Mouse (Mus musculus) limb, embryonic 11.5 days (tissue): Measurements from ENCODE around the gene Pin4. TPM values are rescaled to one million over a fixed set of nuclear protein-coding genes. Genes with fewer than 3 reads are reported as not detected.

Source experiments
- ATAC-seq: fragments of 200-750 bp; cut with Nextera tagmentation; 2 replicates; pipeline ENCODE4 v1.8.0; 2017; ENCODE audit warnings: low read depth; ENCODE audit not compliant: insufficient number of reproducible peaks, low FRiP score, low TSS enrichment
- DNase-seq: peaks from one replicate; pipeline ENCODE4 v3.0.0-alpha.2; 2015; ENCODE audit warnings: low spot score
- H3K27ac ChIP-seq: fragments of 300-500 bp; sonication (generic); replicated peaks from 2 replicates; pipeline ENCODE4 v1.5.1; 2014; ENCODE audit warnings: low read depth, mild to moderate bottlenecking, low read length
- H3K27me3 ChIP-seq: fragments of 300-500 bp; sonication (generic); 2 replicates; pipeline ENCODE4 v1.6.1; 2014; ENCODE audit warnings: mild to moderate bottlenecking, low read length, mixed read lengths; ENCODE audit not compliant: control insufficient read depth, insufficient read depth
- H3K36me3 ChIP-seq: fragments of 300-500 bp; sonication (generic); 2 replicates; pipeline ENCODE4 v1.6.1; 2014; ENCODE audit warnings: mild to moderate bottlenecking, low read length, moderate library complexity, mixed read lengths; ENCODE audit not compliant: control insufficient read depth, insufficient read depth
- H3K4me1 ChIP-seq: fragments of 300-500 bp; sonication (generic); 2 replicates; pipeline ENCODE4 v1.6.1; 2014; ENCODE audit warnings: low read length, mixed read lengths; ENCODE audit not compliant: control insufficient read depth, insufficient read depth
- H3K4me2 ChIP-seq: fragments of 300-500 bp; sonication (generic); 2 replicates; pipeline ENCODE4 v1.6.1; 2014; ENCODE audit warnings: low read depth, mild to moderate bottlenecking, moderate library complexity; ENCODE audit not compliant: severe bottlenecking
- H3K4me3 ChIP-seq: fragments of 300-500 bp; sonication (generic); 2 replicates; pipeline ENCODE4 v1.5.1; 2014; ENCODE audit warnings: low read depth, low read length
- H3K9ac ChIP-seq: fragments of 300-500 bp; sonication (generic); 2 replicates; pipeline ENCODE4 v1.6.1; 2014; ENCODE audit warnings: mild to moderate bottlenecking, low read length
- H3K9me3 ChIP-seq: fragments of 300-500 bp; sonication (generic); 2 replicates; pipeline ENCODE4 v1.6.1; 2016; ENCODE audit warnings: low read length; ENCODE audit not compliant: control insufficient read depth
- WGBS: fragments of 180-500 bp; shearing (Covaris S2); extraction: QIAGEN DNeasy Blood & Tissue Kit; methylation state at CpG from one replicate; pipeline ENCODE4 v1.1.7; 2014; 5-methylcytosine and 5-hydroxymethylcytosine counted together
- polyA plus RNA-seq: library from polyadenylated mRNA; unstranded; fragments of >200 nt; fragmentation: Nextera tagmentation; extraction: Ambion mirVana; gene quantifications from 2 replicates; pipeline ENCODE4 v1.2.1, GENCODE M21; 2014

Gene Pin4
- polyA plus RNA-seq, 1 experiment from 2014 or later = 82.4 TPM

DNA sequence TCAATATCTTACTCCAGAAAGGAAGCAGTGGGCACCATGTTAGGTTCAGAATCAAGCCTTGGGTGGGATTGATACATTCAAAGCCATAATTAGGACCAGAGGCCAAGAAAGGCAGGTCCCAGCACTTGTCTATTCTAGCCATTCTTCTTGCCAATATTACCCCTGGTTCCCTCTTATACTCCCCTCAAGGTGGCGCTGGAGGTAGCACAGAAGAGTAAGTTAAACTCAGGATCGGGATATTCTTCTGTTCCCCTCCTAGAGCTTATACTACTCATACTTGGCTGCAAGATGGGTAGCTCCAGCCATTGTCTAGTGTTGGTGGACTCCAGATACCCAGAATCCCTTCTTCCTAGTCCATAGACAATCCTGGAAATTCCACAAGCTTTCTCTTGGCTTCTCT, 43.8 kb downstream of the Pin4 start:
- no peak overlapping the region for H3K9ac ChIP-seq
- no peaks in the 10 kb centered on the region for H3K36me3 ChIP-seq
- no peak for ATAC-seq
- H3K27me3 ChIP-seq = no peaks in the 10 kb centered on the region
- WGBS = 48% methylated on average over 2 of the region's 2 CpGs
- no peaks in the 10 kb centered on the region for H3K4me1 ChIP-seq
- no peak overlapping the region for H3K27ac ChIP-seq
- no peak overlapping the region for H3K4me3 ChIP-seq
- H3K4me2 ChIP-seq = no peak overlapping the region
- no peak for DNase-seq
- no peaks in the 10 kb centered on the region for H3K9me3 ChIP-seq

DNA sequence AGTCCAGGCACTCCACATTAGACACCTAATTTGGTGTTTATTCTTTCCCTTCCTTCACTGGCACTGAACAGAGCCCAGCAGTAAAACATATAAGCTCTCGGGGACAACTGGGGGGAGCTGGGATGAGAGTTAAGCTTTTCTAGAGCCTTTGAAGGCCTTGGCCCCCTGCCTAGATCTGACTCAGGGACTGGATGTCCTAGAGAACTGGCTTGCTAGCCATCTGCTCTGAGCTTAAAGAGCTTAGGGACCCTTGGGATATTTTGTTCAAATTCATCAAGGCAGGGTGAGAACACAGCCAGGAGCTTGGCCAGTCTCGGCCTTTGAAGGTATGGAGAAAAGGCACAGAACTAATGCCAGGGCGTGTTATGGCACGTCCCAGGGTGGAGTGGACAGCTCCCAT, 44.3 kb downstream of the Pin4 start:
- no peak for ATAC-seq
- Histone ChIP-seq H3K4me1 (no peaks in the 10 kb centered on the region), H3K4me2 (no peak overlapping the region), H3K4me3 (no peak overlapping the region), H3K27ac (no peak overlapping the region), H3K9ac (no peak overlapping the region), H3K27me3 (no peaks in the 10 kb centered on the region), H3K9me3 (no peaks in the 10 kb centered on the region), H3K36me3 (no peaks in the 10 kb centered on the region)
- DNase-seq = no peak
- WGBS = 72% methylated on average over 4 of the region's 4 CpGs

DNA sequence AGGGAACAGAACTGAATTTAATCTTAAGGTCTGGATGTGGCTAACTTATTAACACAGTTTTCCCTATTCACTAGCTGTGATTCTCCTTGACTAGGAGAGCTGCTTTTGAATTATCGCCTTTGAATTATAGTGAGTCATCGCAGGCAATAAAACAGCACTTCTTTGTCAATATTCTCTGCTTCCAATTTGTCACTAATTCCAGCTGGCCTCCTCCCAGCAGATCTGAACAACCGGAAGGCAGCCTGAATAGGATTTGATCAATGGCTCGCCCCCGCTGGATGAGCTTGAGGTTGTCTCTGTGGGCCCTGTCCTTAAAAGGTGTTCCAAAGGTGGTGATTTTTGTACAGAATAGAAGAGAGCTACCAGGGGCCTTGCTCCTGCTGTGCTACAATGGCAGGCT, 47.3 kb downstream of the Pin4 start:
- H3K9me3 ChIP-seq = no peaks in the 10 kb centered on the region
- DNase-seq (no peak), ATAC-seq (no peak)
- no peak overlapping the region for H3K27ac ChIP-seq
- H3K4me2 ChIP-seq = no peak overlapping the region
- no peak overlapping the region for H3K4me3 ChIP-seq
- H3K4me1 ChIP-seq = no peaks in the 10 kb centered on the region
- no peaks in the 10 kb centered on the region for H3K27me3 ChIP-seq
- H3K9ac ChIP-seq = no peak overlapping the region
- WGBS = 39% methylated on average over 5 of the region's 5 CpGs
- H3K36me3 ChIP-seq = no peaks in the 10 kb centered on the region

DNA sequence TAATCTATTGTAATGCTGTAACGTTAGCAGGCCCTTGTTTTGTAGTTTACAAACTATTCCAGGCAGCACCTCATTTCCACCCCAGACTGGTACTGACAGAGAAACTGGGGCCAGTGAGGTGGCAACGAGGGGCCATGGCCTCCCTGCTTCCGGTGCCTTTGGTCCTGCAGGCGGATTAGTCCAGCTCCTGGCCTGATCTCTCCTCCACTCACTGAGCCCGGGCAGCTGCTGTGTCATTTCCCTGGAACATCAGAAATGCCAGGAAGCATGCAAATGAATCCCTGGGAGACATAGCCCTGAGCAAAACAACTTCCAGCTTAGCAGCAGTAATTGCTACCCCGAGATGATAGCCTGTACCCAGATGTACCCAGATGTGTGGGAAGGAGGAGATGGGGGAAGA, 47.7 kb downstream of the Pin4 start:
- no peak overlapping the region for H3K4me3 ChIP-seq
- no peak overlapping the region for H3K4me2 ChIP-seq
- 0 out of 2 replicates have a peak overlapping the region, but pooled peaks have one; percentile 4 for H3K9ac ChIP-seq
- H3K27me3 ChIP-seq = no peaks in the 10 kb centered on the region
- no peaks in the 10 kb centered on the region for H3K4me1 ChIP-seq
- H3K9me3 ChIP-seq = no peaks in the 10 kb centered on the region
- ATAC-seq (no peak), DNase-seq (no peak)
- no peaks in the 10 kb centered on the region for H3K36me3 ChIP-seq
- H3K27ac ChIP-seq = no peak overlapping the region
- 18% methylated on average over 6 of the region's 6 CpGs for WGBS

DNA sequence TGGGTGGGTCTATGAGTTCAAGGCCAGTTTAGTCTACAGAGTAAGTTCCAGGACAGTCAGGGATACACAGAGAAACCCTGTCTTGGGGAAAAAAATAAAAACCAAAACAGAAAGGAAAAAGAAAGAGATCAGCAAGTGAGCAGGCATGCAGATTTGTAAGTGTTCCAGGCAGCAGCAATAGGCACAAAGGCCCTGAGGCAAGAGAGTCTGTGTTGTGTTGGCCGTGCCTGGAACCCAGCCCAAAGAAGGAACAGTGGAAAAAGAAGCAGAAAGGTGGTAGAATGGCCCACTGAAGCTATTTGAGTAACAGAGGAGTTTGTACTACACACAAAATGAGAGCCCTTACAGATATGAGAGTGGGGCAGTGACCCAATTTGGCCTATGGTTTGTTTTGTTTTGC, 50.5 kb downstream of the Pin4 start:
- no peak overlapping the region for H3K27ac ChIP-seq
- H3K9ac ChIP-seq = no peak overlapping the region
- H3K9me3 ChIP-seq = no peaks in the 10 kb centered on the region
- no peaks in the 10 kb centered on the region for H3K36me3 ChIP-seq
- H3K4me2 ChIP-seq = no peak overlapping the region
- DNase-seq = no peak
- WGBS = 59% methylated on average over 1 of the region's 1 CpGs
- no peaks in the 10 kb centered on the region for H3K27me3 ChIP-seq
- ATAC-seq = no peak
- H3K4me3 ChIP-seq = no peak overlapping the region
- no peaks in the 10 kb centered on the region for H3K4me1 ChIP-seq

DNA sequence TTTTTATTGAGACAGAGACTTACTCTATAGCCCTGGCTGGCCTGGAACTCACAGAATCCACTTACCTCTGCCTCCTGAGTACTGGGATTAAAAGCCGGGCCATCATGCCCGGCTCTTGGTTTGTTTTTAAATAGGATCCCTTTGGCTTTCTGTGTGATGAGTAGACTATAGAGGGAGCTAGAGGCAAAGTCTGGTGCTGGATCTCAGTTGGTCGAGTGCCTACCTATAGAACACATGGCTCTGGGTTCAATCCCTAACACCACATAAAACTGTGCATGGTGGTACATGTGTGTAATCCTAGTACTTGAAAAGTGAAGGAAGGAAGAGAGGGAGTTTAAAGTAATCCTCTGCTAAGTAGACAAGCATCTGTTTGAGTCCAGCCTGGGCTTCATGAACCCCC, 50.9 kb downstream of the Pin4 start:
- ATAC-seq (no peak), DNase-seq (no peak)
- H3K9me3 ChIP-seq = no peaks in the 10 kb centered on the region
- H3K27me3 ChIP-seq = no peaks in the 10 kb centered on the region
- WGBS = 41% methylated on average over 3 of the region's 3 CpGs
- no peak overlapping the region for H3K27ac ChIP-seq
- H3K9ac ChIP-seq = no peak overlapping the region
- no peak overlapping the region for H3K4me2 ChIP-seq
- H3K4me1 ChIP-seq = no peaks in the 10 kb centered on the region
- H3K36me3 ChIP-seq = no peaks in the 10 kb centered on the region
- H3K4me3 ChIP-seq = no peak overlapping the region

DNA sequence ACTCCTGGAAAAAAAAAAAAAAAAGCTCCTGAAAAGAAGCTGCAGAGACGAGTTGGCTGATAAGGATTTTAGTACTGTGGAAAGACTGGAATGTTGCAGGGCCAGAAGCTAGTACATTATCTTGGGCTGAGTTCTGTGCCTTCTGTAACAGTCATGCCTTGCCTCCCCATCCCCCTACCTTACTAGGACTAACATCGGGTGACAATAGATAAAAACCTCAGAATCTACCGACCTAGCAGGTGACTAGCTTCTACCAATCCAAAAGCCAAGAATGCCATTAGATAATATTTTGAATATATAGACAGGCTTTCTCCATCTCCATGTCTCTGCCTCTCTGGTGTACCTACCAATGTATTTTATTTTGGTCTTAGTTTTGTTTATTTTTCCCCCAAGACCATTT, 51.7 kb downstream of the Pin4 start:
- H3K36me3 ChIP-seq = no peaks in the 10 kb centered on the region
- no peaks in the 10 kb centered on the region for H3K27me3 ChIP-seq
- H3K4me2 ChIP-seq = no peak overlapping the region
- no peak overlapping the region for H3K9ac ChIP-seq
- no peaks in the 10 kb centered on the region for H3K4me1 ChIP-seq
- DNase-seq (no peak), ATAC-seq (no peak)
- no peak overlapping the region for H3K4me3 ChIP-seq
- H3K9me3 ChIP-seq = no peaks in the 10 kb centered on the region
- H3K27ac ChIP-seq = no peak overlapping the region
- 70% methylated on average over 3 of the region's 3 CpGs for WGBS

DNA sequence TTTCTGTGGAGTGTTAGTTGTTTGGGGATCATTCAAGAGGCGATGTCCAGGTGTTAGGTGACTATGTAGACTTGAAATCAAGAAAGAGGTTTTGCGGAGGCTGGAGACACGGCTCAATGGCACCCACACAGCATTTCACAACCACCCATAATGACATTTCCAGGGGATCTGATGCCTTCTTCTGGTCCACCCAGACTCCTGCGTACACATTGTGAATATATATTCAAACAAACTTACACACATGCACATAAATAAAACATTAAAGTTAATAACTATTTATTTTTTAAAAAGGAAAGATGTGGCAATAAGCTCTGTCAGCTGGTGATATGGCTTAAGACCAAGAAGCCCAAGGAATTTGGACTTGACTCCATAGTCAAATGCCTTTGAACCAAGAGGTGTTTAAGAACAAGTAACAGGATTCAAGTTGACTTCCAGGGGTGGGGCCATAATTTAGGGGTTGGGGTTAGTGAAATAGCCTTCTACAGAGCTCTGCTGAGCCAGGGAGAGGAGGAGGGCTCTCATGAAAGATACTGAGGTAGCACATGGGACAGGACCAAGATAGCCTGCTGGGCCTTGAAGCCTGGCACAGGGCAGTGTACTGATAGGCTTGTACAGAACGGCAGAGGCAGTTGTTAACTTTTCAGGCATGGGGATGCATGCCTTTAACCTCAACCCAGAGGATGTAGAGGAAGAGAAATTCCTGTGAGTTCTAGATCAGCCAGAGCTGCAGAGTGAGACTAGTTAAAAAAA, 56.5 kb downstream of the Pin4 start:
- Histone ChIP-seq H3K27ac (no peak overlapping the region), H3K36me3 (no peaks in the 10 kb centered on the region), H3K9me3 (no peaks in the 10 kb centered on the region), H3K4me2 (no peak overlapping the region), H3K27me3 (peaks cover 3% of the 10 kb centered on the region; the same call in 1 of the 2 replicates), H3K4me1 (no peaks in the 10 kb centered on the region), H3K9ac (no peak overlapping the region), H3K4me3 (no peak overlapping the region)
- ATAC-seq = no peak
- WGBS = 91% methylated on average over 5 of the region's 5 CpGs
- no peak for DNase-seq
